In the genomic region with DNA sequence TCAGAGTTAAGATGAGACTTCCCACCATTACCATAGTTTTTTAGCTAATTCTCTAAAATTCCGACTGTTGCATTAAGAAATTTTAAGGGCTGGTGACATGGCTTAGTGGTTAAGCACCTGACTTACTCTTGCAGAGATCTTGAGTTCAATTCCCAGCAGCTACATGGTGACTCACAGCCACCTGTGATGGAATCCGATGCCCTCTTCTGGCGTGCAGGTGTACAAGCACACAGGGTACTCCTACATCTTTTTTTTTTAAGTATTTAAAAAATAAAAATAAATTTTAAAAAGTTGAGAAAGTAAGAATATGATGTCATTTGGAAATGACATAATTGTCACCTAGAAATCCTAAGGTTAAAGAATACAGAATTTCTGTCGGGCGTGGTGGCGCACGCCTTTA, we compare ENCODE assay signal across 14 mouse cellular contexts. TPM values are rescaled to one million over a fixed set of nuclear protein-coding genes. Genes with fewer than 3 reads are reported as not detected.
DNase-seq lines count a peak whose midpoint lies in the region; ATAC-seq and TF ChIP-seq lines count a peak whose summit lies in the region.
"Had no signal": no experiment of that assay in that cellular context is flagged by ENCODE, and none has a peak within 500 bp of the region (broad histone marks: within the 10 kb centered on the region; RNA-seq: fewer than 3 reads in every experiment).

No protein-coding gene starts in this region.

- no peak overlapping the region for H3K4me3 ChIP-seq in kidney, adult 2 months (ENCODE audit: insufficient read depth, low read depth, low read length)
- no peak overlapping the region for H3K4me3 ChIP-seq in kidney, embryonic 14.5 days (ENCODE audit: low read length)
- no peak overlapping the region for H3K4me3 ChIP-seq in MEL (ENCODE audit: control insufficient read depth in 1 of 2, insufficient read depth in 1 of 2, low read depth in 2 of 2, low read length in 2 of 2)
- H3K4me3 ChIP-seq: erythroblast, embryonic 14.5 days; kidney, embryonic 15.5 days; limb, embryonic 12.5 days had no signal

- ATAC-seq in kidney, embryonic 14.5 days (ENCODE audit: low FRiP score, low TSS enrichment), result no peak
- ATAC-seq in granulocyte monocyte progenitor cell, adult 5-6 weeks (replicated peaks; ENCODE audit: poor library complexity, severe bottlenecking), result no peak
- ATAC-seq: midbrain, embryonic 16.5 days had no signal

- no peaks in the 10 kb centered on the region for H3K9me3 ChIP-seq in kidney, embryonic 14.5 days (ENCODE audit: control insufficient read depth, low read length)
- no peaks in the 10 kb centered on the region for H3K9me3 ChIP-seq in MEL (replicated peaks; ENCODE audit: insufficient read depth, low read length)
- H3K9me3 ChIP-seq: kidney, embryonic 15.5 days; limb, embryonic 12.5 days had no signal

- TF ChIP-seq EP300 in MEL (IDR thresholded peaks at IDR 0.05; ENCODE audit: low read depth in 1 of 2, low read length in 2 of 2), result no peak

- no peaks in the 10 kb centered on the region for H3K27me3 ChIP-seq in kidney, adult 2 months (replicated peaks; ENCODE audit: control insufficient read depth, insufficient read depth, low read length)
- no peaks in the 10 kb centered on the region for H3K27me3 ChIP-seq in kidney, embryonic 14.5 days (ENCODE audit: control insufficient read depth, insufficient read depth, low read length)
- no peaks in the 10 kb centered on the region for H3K27me3 ChIP-seq in MEL (ENCODE audit: control insufficient read depth in 1 of 2, insufficient read depth in 2 of 2, low read length in 2 of 2)
- H3K27me3 ChIP-seq: kidney, embryonic 15.5 days; limb, embryonic 12.5 days had no signal

- DNase-seq in kidney, adult 2 months, result no peak
- peak; percentile 25 for DNase-seq in thymus, postnatal 14 days
- DNase-seq in thymus, postnatal 10 days (ENCODE audit: low spot score in 2 of 2), result no peak
- peak; percentile 43 for DNase-seq in MEL (ENCODE audit: low read depth, low spot score)
- peak; percentile 31 for DNase-seq in naive thymus-derived CD4-positive, alpha-beta T cell, adult 2 months (ENCODE audit: low read depth)
- DNase-seq in heart, postnatal 36 days, result no peak
- DNase-seq: cerebellum, postnatal 10 days had no signal

- no peak overlapping the region for H3K9ac ChIP-seq in kidney, embryonic 14.5 days (ENCODE audit: low read depth, low read length)
- H3K9ac ChIP-seq in MEL (ENCODE audit: control insufficient read depth, low read depth, low read length, poor library complexity, severe bottlenecking), result no peak overlapping the region
- H3K9ac ChIP-seq: kidney, embryonic 15.5 days; limb, embryonic 12.5 days had no signal

- no peak for TF ChIP-seq POLR2A in kidney, adult 2 months (IDR thresholded peaks at IDR 0.05; ENCODE audit: low read depth, low read length)
- TF ChIP-seq POLR2A in MEL (IDR thresholded peaks at IDR 0.05; ENCODE audit: control insufficient read depth in 1 of 2, insufficient read depth in 1 of 2, low read depth in 1 of 2, low read length in 2 of 2, poor library complexity in 1 of 2), result no peak

- peak; percentile 25 for TF ChIP-seq RAD21 in MEL (IDR thresholded peaks at IDR 0.05; ENCODE audit: low read depth, low read length)

- peaks cover 5% of the 10 kb centered on the region; the same call in 1 of the 2 replicates for H3K4me1 ChIP-seq in kidney, adult 2 months (ENCODE audit: control insufficient read depth, insufficient read depth, low read length)
- no peaks in the 10 kb centered on the region for H3K4me1 ChIP-seq in kidney, embryonic 14.5 days (ENCODE audit: control insufficient read depth, insufficient read depth, low read length)
- no peaks in the 10 kb centered on the region for H3K4me1 ChIP-seq in MEL (ENCODE audit: control insufficient read depth in 1 of 2, insufficient read depth in 2 of 2, low read length in 2 of 2)
- H3K4me1 ChIP-seq: kidney, embryonic 15.5 days; limb, embryonic 12.5 days had no signal

- peaks cover 4% of the 10 kb centered on the region for H3K79me2 ChIP-seq in MEL (ENCODE audit: control insufficient read depth, insufficient read depth, low read length, poor library complexity)

- no peak overlapping the region for H3K4me2 ChIP-seq in kidney, embryonic 14.5 days (replicated peaks; ENCODE audit: low read depth, low read length)
- H3K4me2 ChIP-seq: kidney, embryonic 15.5 days; limb, embryonic 12.5 days had no signal

- peaks cover 6% of the 10 kb centered on the region; the same call in 1 of the 2 replicates for H3K36me3 ChIP-seq in kidney, adult 2 months (ENCODE audit: control insufficient read depth, insufficient read depth, low read length)
- H3K36me3 ChIP-seq in kidney, embryonic 14.5 days (ENCODE audit: control insufficient read depth, insufficient read depth, low read length), result peaks cover 56% of the 10 kb centered on the region
- peaks cover 0 to 21% of the 10 kb centered on the region in 2 experiments; a peak in 2 of 4 replicates for H3K36me3 ChIP-seq in MEL (ENCODE audit: control insufficient read depth in 1 of 2, insufficient read depth in 2 of 2, low read length in 2 of 2)

- WGBS in kidney, adult 2 months, result 87% methylated on average over 7 of the region's 7 CpGs
- 88% methylated on average over 7 of the region's 7 CpGs for WGBS in kidney, embryonic 14.5 days

- intact Hi-C loops in heart, postnatal 36 days (cut with DNase I), result no loop called here

- TF ChIP-seq CTCF in kidney, adult 2 months (conservative IDR thresholded peaks at IDR 0.05; ENCODE audit: insufficient read depth, insufficient read length, low read depth, low read length), result peak; percentile 53
- TF ChIP-seq CTCF in MEL (IDR thresholded peaks at IDR 0.05 in 2 of 3, conservative IDR thresholded peaks at IDR 0.05 in 1 of 3; ENCODE audit: control insufficient read depth in 1 of 3, insufficient read depth in 1 of 3, low read depth in 2 of 3, low read length in 3 of 3, poor library complexity in 1 of 3, severe bottlenecking in 1 of 3), result peak in 2 of 3 experiments; percentile 39 to 51; a peak in 4 of 6 replicates

- H3K27ac ChIP-seq in kidney, adult 2 months (ENCODE audit: insufficient read depth, low read depth, low read length), result no peak overlapping the region
- no peak overlapping the region for H3K27ac ChIP-seq in kidney, embryonic 14.5 days (ENCODE audit: low read depth, low read length)
- no peak overlapping the region for H3K27ac ChIP-seq in MEL (ENCODE audit: control insufficient read depth, low read depth, low read length)
- H3K27ac ChIP-seq: kidney, embryonic 15.5 days; limb, embryonic 12.5 days; macrophage had no signal

TF ChIP-seq in MEL, 35 proteins besides CTCF, POLR2A, EP300 and RAD21:
- TF ChIP-seq SMC3 (IDR thresholded peaks at IDR 0.05; ENCODE audit: low read depth, low read length) (peak; percentile 40), POLR2AphosphoS5 (IDR thresholded peaks at IDR 0.05; ENCODE audit: borderline replicate concordance, low read depth, low read length) (no peak), JUND (IDR thresholded peaks at IDR 0.05; ENCODE audit: low read depth, low read length) (no peak), MAFK (IDR thresholded peaks at IDR 0.05; ENCODE audit: borderline replicate concordance, low read depth, low read length) (no peak)

RNA-seq across cellular contexts. Expression of gene Rubcn, which starts 10.4 kb away (rescaled TPM):
- 36.9 and 38.9 TPM in 2 replicates for polyA plus RNA-seq in kidney, adult 2 months (2012; rRNA removed)
- polyA plus RNA-seq in kidney, embryonic 14.5 days (2014; fragmentation: Nextera tagmentation; extraction: Ambion mirVana), result 12.1 and 15.2 TPM in 2 replicates
- 10.2 and 10.7 TPM in 2 replicates for total RNA-seq in MEL (2012; rRNA removed)
- 10 to 100 TPM in 1 of 2 experiments, not detected in 1; 14.6 TPM for polyA plus RNA-seq in MEL (2012; ENCODE audit: insufficient read depth in 1 of 2, insufficient read length in 2 of 2, low read depth in 1 of 2, low replicate concordance in 2 of 2, missing spikeins in 1 of 2)
- 19.7 and 31.5 TPM in 2 replicates for total RNA-seq in granulocyte monocyte progenitor cell, adult 5-6 weeks (2014; fragmentation: Nextera tagmentation)
- 10.4 and 12.9 TPM in 2 replicates for total RNA-seq in granulocyte monocyte progenitor cell, adult 5-6 weeks (2017)
- total RNA-seq in heart, postnatal 36 days (2021), result 10 to 100 TPM; 35.1 to 35.9 TPM

RNA-seq across cellular contexts. Expression of gene Fyttd1, which starts 10.7 kb away (rescaled TPM):
- 6.2 and 9.0 TPM in 2 replicates for polyA plus RNA-seq in kidney, adult 2 months (2012; rRNA removed)
- polyA plus RNA-seq in kidney, embryonic 14.5 days (2014; fragmentation: Nextera tagmentation; extraction: Ambion mirVana), result 119 and 155 TPM in 2 replicates
- total RNA-seq in MEL (2012; rRNA removed), result 74.8 and 76.0 TPM in 2 replicates
- 10 to 100 TPM in 1 of 2 experiments, not detected in 1; 44.3 TPM for polyA plus RNA-seq in MEL (2012; ENCODE audit: insufficient read depth in 1 of 2, insufficient read length in 2 of 2, low read depth in 1 of 2, low replicate concordance in 2 of 2, missing spikeins in 1 of 2)
- total RNA-seq in granulocyte monocyte progenitor cell, adult 5-6 weeks (2014; fragmentation: Nextera tagmentation), result 15.9 and 23.6 TPM in 2 replicates
- 58.2 and 68.9 TPM in 2 replicates for total RNA-seq in granulocyte monocyte progenitor cell, adult 5-6 weeks (2017)
- total RNA-seq in heart, postnatal 36 days (2021), result 100 to 1,000 TPM in 1 of 2 experiments, 10 to 100 TPM in 1; 98.9 to 101 TPM

RNA-seq across cellular contexts. Expression of gene Lrch3, which starts 25.9 kb away (rescaled TPM):
- polyA plus RNA-seq in kidney, adult 2 months (2012; rRNA removed), result 20.6 and 21.0 TPM in 2 replicates
- 19.7 and 32.7 TPM in 2 replicates for polyA plus RNA-seq in kidney, embryonic 14.5 days (2014; fragmentation: Nextera tagmentation; extraction: Ambion mirVana)
- total RNA-seq in MEL (2012; rRNA removed), result 8.6 and 9.5 TPM in 2 replicates
- 10 to 100 TPM in 1 of 2 experiments, not detected in 1; 17.0 TPM for polyA plus RNA-seq in MEL (2012; ENCODE audit: insufficient read depth in 1 of 2, insufficient read length in 2 of 2, low read depth in 1 of 2, low replicate concordance in 2 of 2, missing spikeins in 1 of 2)
- total RNA-seq in granulocyte monocyte progenitor cell, adult 5-6 weeks (2014; fragmentation: Nextera tagmentation), result 23.8 and 37.8 TPM in 2 replicates
- 12.1 and 16.8 TPM in 2 replicates for total RNA-seq in granulocyte monocyte progenitor cell, adult 5-6 weeks (2017)
- 10 to 100 TPM; 24.6 to 25.4 TPM for total RNA-seq in heart, postnatal 36 days (2021)

Comparison
In these comparisons a context has a peak if more than half of its experiments do, and no peak if none do; other contexts are left out.
1. DNase-seq: peak in thymus, postnatal 14 days (single experiment), MEL (single experiment) and naive thymus-derived CD4-positive, alpha-beta T cell, adult 2 months (single experiment); none in kidney, adult 2 months (single experiment), thymus, postnatal 10 days (0 of 2) and heart, postnatal 36 days (0 of 2).